Mouse (Mus musculus) CH12.LX (cell line): ENCODE measurements around the gene Jun. TPM values are rescaled to one million over a fixed set of nuclear protein-coding genes. Genes with fewer than 3 reads are reported as not detected.

Source experiments
- DNase-seq: peaks from one replicate; pipeline ENCODE4 v3.0.0-alpha.2; 2013; ENCODE audit errors: extremely low read depth
- H3K27ac ChIP-seq: 2 replicates; pipeline ENCODE4 v1.5.1; 2012; ENCODE audit warnings: low read depth, mild to moderate bottlenecking, control low read depth, moderate library complexity; ENCODE audit not compliant: insufficient read depth
- H3K27me3 ChIP-seq: replicated peaks from 2 replicates; pipeline ENCODE3; 2012; ENCODE audit warnings: inconsistent platforms
- H3K36me3 ChIP-seq, 2 experiments: replicated peaks in 1 of 2; 2 replicates each; pipeline versions ENCODE3 to v1.6.1; 2012; ENCODE audit warnings: inconsistent platforms in 1 of 2, low read length in 1 of 2, mild to moderate bottlenecking in 1 of 2, mixed read lengths in 1 of 2, moderate library complexity in 1 of 2; ENCODE audit not compliant: control insufficient read depth in 1 of 2, insufficient read depth in 1 of 2
- H3K4me1 ChIP-seq, 2 experiments: 2 replicates each; pipeline ENCODE4 v1.6.1; 2012; ENCODE audit warnings: inconsistent platforms in 1 of 2, moderate library complexity in 1 of 2; ENCODE audit not compliant: insufficient read depth in 2 of 2, control insufficient read depth in 1 of 2
- H3K4me2 ChIP-seq: 2 replicates; pipeline ENCODE4 v1.6.1; 2012; ENCODE audit warnings: low read depth, mild to moderate bottlenecking, control low read depth; ENCODE audit not compliant: poor library complexity, insufficient read depth, severe bottlenecking
- H3K4me3 ChIP-seq, 3 experiments: fragments of 150-350 bp in 1 of 3; sonication (generic) in 1 of 3; replicated peaks in 1 of 3; 2 replicates each; pipeline versions ENCODE3 to v1.5.1; 2011 to 2012; ENCODE audit warnings: low read depth in 2 of 3, low read length in 2 of 3, mild to moderate bottlenecking in 2 of 3, moderate library complexity in 2 of 3, control low read depth in 1 of 3, improper control_type of control experiment in 1 of 3, inconsistent platforms in 1 of 3, mixed read lengths in 1 of 3; ENCODE audit not compliant: poor library complexity in 1 of 3
- H3K79me2 ChIP-seq: replicated peaks from 2 replicates; pipeline ENCODE4 v1.6.1; 2012; ENCODE audit warnings: mild to moderate bottlenecking, moderate library complexity; ENCODE audit not compliant: control insufficient read depth, poor library complexity, insufficient read depth, severe bottlenecking; ENCODE audit errors: extremely low read depth
- H3K9ac ChIP-seq: 2 replicates; pipeline ENCODE4 v1.6.1; 2012; ENCODE audit warnings: low read depth, mild to moderate bottlenecking, control low read depth, moderate library complexity; ENCODE audit not compliant: insufficient read depth
- H3K9me3 ChIP-seq: replicated peaks from 2 replicates; pipeline ENCODE3; 2012; ENCODE audit warnings: low read length, inconsistent platforms, mixed read lengths
- BHLHE40 ChIP-seq: IDR thresholded peaks from 2 replicates; pipeline ENCODE4 v1.6.1; 2011; ENCODE audit warnings: mild to moderate bottlenecking, low read depth, low read length, improper control_type of control experiment
- CHD1 ChIP-seq: IDR thresholded peaks from 2 replicates; pipeline ENCODE4 v1.6.1; 2012; ENCODE audit warnings: low read depth, low read length, improper control_type of control experiment, inconsistent platforms
- E2F4 ChIP-seq: IDR thresholded peaks from 2 replicates; pipeline ENCODE4 v1.6.1; 2011; ENCODE audit warnings: low read depth, low read length, improper control_type of control experiment; ENCODE audit not compliant: insufficient replicate concordance
- EP300 ChIP-seq: IDR thresholded peaks from 2 replicates; pipeline ENCODE4 v1.6.1; 2011; ENCODE audit warnings: low read length, improper control_type of control experiment
- JUN ChIP-seq: IDR thresholded peaks from 2 replicates; pipeline ENCODE4 v1.6.1; 2011; ENCODE audit warnings: low read depth, mild to moderate bottlenecking, low read length, improper control_type of control experiment, moderate library complexity; ENCODE audit not compliant: insufficient read depth
- JUND ChIP-seq: conservative IDR thresholded peaks from 2 replicates; pipeline ENCODE4 v1.6.1; 2011; ENCODE audit warnings: low read depth, low read length, improper control_type of control experiment
- MAFK ChIP-seq: IDR thresholded peaks from 2 replicates; pipeline ENCODE4 v1.6.1; 2011; ENCODE audit warnings: low read length, improper control_type of control experiment; ENCODE audit not compliant: insufficient replicate concordance
- MAX ChIP-seq: IDR thresholded peaks from 2 replicates; pipeline ENCODE4 v1.6.1; 2011; ENCODE audit warnings: low read length, improper control_type of control experiment
- MEF2A ChIP-seq: IDR thresholded peaks from 2 replicates; pipeline ENCODE4 v1.6.1; 2014; ENCODE audit warnings: low read depth, mild to moderate bottlenecking, inconsistent platforms, low read length, improper control_type of control experiment, borderline replicate concordance
- MYC ChIP-seq: IDR thresholded peaks from 2 replicates; pipeline ENCODE4 v1.6.1; 2011; ENCODE audit warnings: low read depth, mild to moderate bottlenecking, improper control_type of control experiment, low read length
- NELFE ChIP-seq: IDR thresholded peaks from 2 replicates; pipeline ENCODE4 v1.6.1; 2011; ENCODE audit warnings: low read depth, low read length, improper control_type of control experiment
- NRF1 ChIP-seq: IDR thresholded peaks from 2 replicates; pipeline ENCODE4 v1.6.1; 2014; ENCODE audit warnings: low read depth, mild to moderate bottlenecking, inconsistent platforms, low read length, improper control_type of control experiment, moderate library complexity
- PAX5 ChIP-seq: IDR thresholded peaks from 2 replicates; pipeline ENCODE4 v1.6.1; 2012; ENCODE audit warnings: low read length, inconsistent platforms, mixed read lengths
- POLR2AphosphoS2 ChIP-seq: IDR thresholded peaks from 2 replicates; pipeline ENCODE4 v1.6.1; 2011; ENCODE audit warnings: low read depth, low read length, improper control_type of control experiment
- RCOR1 ChIP-seq: conservative IDR thresholded peaks from 2 replicates; pipeline ENCODE4 v1.6.1; 2012; ENCODE audit warnings: low read depth, mild to moderate bottlenecking, inconsistent platforms, low read length, improper control_type of control experiment
- SMC3 ChIP-seq: IDR thresholded peaks from 2 replicates; pipeline ENCODE4 v1.6.1; 2011; ENCODE audit warnings: low read depth, low read length, improper control_type of control experiment
- USF1 ChIP-seq: IDR thresholded peaks from 2 replicates; pipeline ENCODE4 v1.6.1; 2014; ENCODE audit warnings: low read depth, mild to moderate bottlenecking, inconsistent platforms, low read length, improper control_type of control experiment
- ZKSCAN1 ChIP-seq: IDR thresholded peaks from 2 replicates; pipeline ENCODE4 v1.6.1; 2012; ENCODE audit warnings: low read depth, inconsistent platforms, low read length, improper control_type of control experiment, borderline replicate concordance
- ZNF384 ChIP-seq: IDR thresholded peaks from 2 replicates; pipeline ENCODE4 v1.6.1; 2012; ENCODE audit warnings: low read depth, low read length, improper control_type of control experiment, inconsistent platforms
- dilution Hi-C: fragments of 300-500 bp; cut with MboI; formaldehyde crosslinking; loops from 2 replicates; pipeline ENCODE4 v1.14.3; 2020; ENCODE audit warnings: low sequenced_read_pairs; ENCODE audit not compliant: extremely low pct_unique_long_range_greater_than_20kb, extremely low pct_ligation_motif_present
- in situ Hi-C: fragments of 300-500 bp; cut with MboI; formaldehyde crosslinking; loops from 3 replicates; pipeline ENCODE4 v1.14.3; 2019; ENCODE audit warnings: low sequenced_read_pairs, low pct_ligation_motif_present, low pct_unique_long_range_greater_than_20kb, mixed read lengths
- polyA plus RNA-seq: library from polyadenylated mRNA; unstranded; fragments of >175 nt; gene quantifications from 2 replicates; pipeline ENCODE4 v1.2.1, GENCODE M21; 2012; ENCODE audit warnings: low read depth; ENCODE audit not compliant: insufficient read length
- total RNA-seq, 2 experiments: library from RNA; depleted of rRNA; stranded (reverse); fragments of 300-350 nt in 1 of 2; fragments of >200 nt in 1 of 2; gene quantifications; 2 replicates each; pipeline ENCODE4 v1.2.3; 2012 to 2014

The Jun gene
- total and polyA plus RNA-seq, 3 experiments: 7.2 to 15.0 (median 10.4) TPM

DNA sequence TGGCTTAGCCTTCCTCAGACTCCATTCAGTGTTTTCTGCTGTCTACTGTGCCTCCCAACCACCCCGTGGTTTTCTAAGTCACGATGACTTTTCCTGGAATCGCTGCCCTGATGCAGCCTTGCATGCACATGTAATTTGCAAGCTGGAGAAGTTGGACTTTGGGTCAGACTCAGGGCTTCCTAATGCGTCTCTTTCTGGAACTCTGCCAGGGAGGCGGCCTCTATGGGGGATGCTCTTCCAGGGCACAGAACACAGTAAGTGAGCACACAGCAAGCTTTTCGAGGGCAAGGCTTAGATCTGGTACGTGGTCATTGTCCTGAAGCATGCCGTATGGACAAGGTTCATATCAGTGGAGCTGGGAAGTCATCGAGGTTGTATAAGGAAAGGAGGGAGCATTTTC lies 10.9 kb upstream of the Jun start:
- no peak for DNase-seq

DNA sequence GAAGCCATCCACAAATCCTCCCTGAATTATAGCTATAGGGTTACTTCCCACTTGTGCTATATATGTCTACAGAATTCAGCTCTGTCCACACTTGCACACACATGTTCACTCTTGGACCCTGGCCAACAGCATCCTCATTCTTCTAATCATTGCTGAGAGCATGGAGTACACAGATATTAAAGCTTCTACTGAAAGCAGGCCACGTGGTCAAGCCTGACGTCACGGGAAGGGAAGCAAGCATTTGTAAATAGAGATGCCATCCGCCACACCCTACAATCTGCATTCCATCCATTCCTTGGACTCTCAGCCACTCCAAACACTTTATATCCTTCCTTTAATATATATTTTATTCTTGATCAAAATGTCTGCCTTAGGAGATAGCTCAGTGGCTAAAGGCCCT lies 5.2 kb upstream of the Jun start:
- Histone ChIP-seq H3K27ac (no peak overlapping the region), H3K36me3 (no peaks in the 10 kb centered on the region), H3K4me1 (peaks cover 0 to 13% of the 10 kb centered on the region in 2 experiments; a peak in 2 of 4 replicates), H3K4me3 (no peak overlapping the region), H3K9me3 (no peaks in the 10 kb centered on the region), H3K4me2 (no peak overlapping the region), H3K79me2 (no peaks in the 10 kb centered on the region), H3K27me3 (no peaks in the 10 kb centered on the region), H3K9ac (no peak overlapping the region)
- no peak for TF ChIP-seq ZKSCAN1
- TF ChIP-seq PAX5: no peak
- no peak for TF ChIP-seq CHD1
- no peak for TF ChIP-seq NRF1
- no peak for TF ChIP-seq JUN
- TF ChIP-seq MAX: no peak
- no peak for TF ChIP-seq MYC
- no peak for TF ChIP-seq MAFK
- no peak for TF ChIP-seq E2F4
- no peak for TF ChIP-seq POLR2AphosphoS2
- TF ChIP-seq JUND: no peak
- no peak for TF ChIP-seq NELFE
- no peak for TF ChIP-seq BHLHE40
- no peak for TF ChIP-seq RCOR1
- no peak for TF ChIP-seq MEF2A
- no peak for TF ChIP-seq SMC3
- TF ChIP-seq EP300: no peak
- TF ChIP-seq USF1: no peak
- in situ Hi-C loops (loop anchor here (10.0 to 25.0 kb wide), 2 partner anchors 108 to 505 kb away; partner anchors contain the start of gene Fggy), dilution Hi-C loops (no loop called here)
- no peak for DNase-seq

More for the DNA sequence above, 10.9 kb upstream of the Jun start:
- TF ChIP-seq ZNF384: no peak
- in situ Hi-C loops (loop anchor here (25.0 kb wide), 1 partner anchor 499 kb away; the partner anchor contains the start of gene Fggy), dilution Hi-C loops (no loop called here)
- Histone ChIP-seq H3K36me3 (no peaks in the 10 kb centered on the region), H3K4me3 (no peak overlapping the region), H3K79me2 (no peaks in the 10 kb centered on the region), H3K4me2 (no peak overlapping the region), H3K4me1 (peaks cover 3 to 22% of the 10 kb centered on the region in 2 experiments; a peak in 3 of 4 replicates), H3K27ac (no peak overlapping the region), H3K9ac (no peak overlapping the region), H3K27me3 (no peaks in the 10 kb centered on the region), H3K9me3 (no peaks in the 10 kb centered on the region)
